In the genomic region with DNA sequence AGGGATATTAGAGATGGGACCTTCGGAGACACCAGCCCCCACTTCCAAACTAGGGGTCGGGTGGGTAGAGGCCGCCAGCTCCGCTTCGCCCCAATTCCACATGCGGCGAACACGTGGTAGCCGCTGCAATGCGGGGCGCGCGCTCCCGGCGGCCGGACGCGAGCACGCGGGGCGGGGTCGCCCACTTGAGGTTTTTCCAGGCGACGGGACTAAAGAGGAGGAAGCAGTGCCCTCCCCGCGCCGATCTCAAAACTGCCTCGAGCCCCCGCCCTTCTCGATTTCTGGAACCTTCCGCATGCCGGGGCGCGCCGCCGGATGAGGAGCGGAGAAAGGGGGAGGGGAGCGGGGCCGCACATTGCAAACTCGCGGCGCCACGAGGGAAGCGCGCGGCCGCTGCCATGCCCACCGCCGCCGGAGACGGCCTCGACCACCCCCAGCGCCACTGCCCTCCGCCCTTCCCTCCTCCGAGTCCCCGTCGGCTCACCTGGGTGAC, we compare ENCODE assay signal across 8 mouse cellular contexts. TPM values are rescaled to one million over a fixed set of nuclear protein-coding genes. Genes with fewer than 3 reads are reported as not detected.
A peak's percentile ranks its signal among the peaks of the same experiment; 100 is the strongest.
DNase-seq lines count a peak whose midpoint lies in the region; ATAC-seq lines count a peak whose summit lies in the region.

No protein-coding gene starts in this region.

- WGBS in intestine, embryonic 15.5 days: under 1% methylated on average over 57 of the region's 57 CpGs
- WGBS in midbrain, embryonic 10.5 days: under 1% methylated on average over 57 of the region's 57 CpGs

- H3K9ac ChIP-seq in intestine, embryonic 15.5 days: peak overlapping the region; percentile 87

- H3K4me1 ChIP-seq in intestine, embryonic 15.5 days (replicated peaks): peaks cover 5% of the 10 kb centered on the region; the same call in 1 of the 2 replicates
- peaks cover 34% of the 10 kb centered on the region for H3K4me1 ChIP-seq in midbrain, embryonic 10.5 days

- H3K4me3 ChIP-seq in intestine, embryonic 15.5 days (replicated peaks): peak overlapping the region; percentile 67
- H3K4me3 ChIP-seq in midbrain, embryonic 10.5 days: peak overlapping the region; percentile 89

- peak overlapping the region; percentile 96 for H3K27ac ChIP-seq in intestine, embryonic 15.5 days
- H3K27ac ChIP-seq in midbrain, embryonic 10.5 days (replicated peaks): peak overlapping the region; percentile 99

- ATAC-seq in intestine, embryonic 15.5 days: peak; percentile 75

- peak overlapping the region; percentile 80 for H3K4me2 ChIP-seq in intestine, embryonic 15.5 days (replicated peaks)

- DNase-seq in adipocyte (ENCODE audit: low spot score): peak; percentile 86
- DNase-seq in embryo, embryonic 10 days (ENCODE audit: low spot score): peak; percentile 83
- DNase-seq in gastrocnemius, postnatal 10 days: peak; percentile 91
- DNase-seq in left cerebral cortex, postnatal 25 days (ENCODE audit: low spot score in 2 of 2): peak; percentile 90 to 96
- DNase-seq in midbrain, embryonic 10.5 days (ENCODE audit: low spot score): peak; percentile 80
- peak; percentile 92 to 94 for DNase-seq in right cerebral cortex, postnatal 36 days (ENCODE audit: low spot score in 2 of 2)
- DNase-seq in yolk sac, embryonic 10.5 days (ENCODE audit: low spot score): peak; percentile 85

- H3K9me3 ChIP-seq in intestine, embryonic 15.5 days: no peaks in the 10 kb centered on the region
- H3K9me3 ChIP-seq in midbrain, embryonic 10.5 days (replicated peaks): no peaks in the 10 kb centered on the region

- no peaks in the 10 kb centered on the region for H3K27me3 ChIP-seq in intestine, embryonic 15.5 days (replicated peaks)
- H3K27me3 ChIP-seq in midbrain, embryonic 10.5 days (ENCODE audit: low read depth, poor library complexity, severe bottlenecking): no peaks in the 10 kb centered on the region

- intact Hi-C loops in left cerebral cortex, postnatal 25 days (cut with DNase I): loop anchor here (1.0 to 2.0 kb wide), 2 partner anchors 73 to 96 kb away; no protein-coding TSS in a partner anchor

- H3K36me3 ChIP-seq in intestine, embryonic 15.5 days: peaks cover 15% of the 10 kb centered on the region
- peaks cover 44% of the 10 kb centered on the region for H3K36me3 ChIP-seq in midbrain, embryonic 10.5 days

RNA-seq across cellular contexts. Expression of gene Mat2a, which starts 0.5 kb away (rescaled TPM):
- 100 to 1,000 TPM; 200 to 249 TPM for total RNA-seq in gastrocnemius, postnatal 10 days (2021)
- 290 and 308 TPM in 2 replicates for polyA plus RNA-seq in intestine, embryonic 15.5 days (2015; fragmentation: Nextera tagmentation; extraction: Ambion mirVana)
- total RNA-seq in left cerebral cortex, postnatal 25 days (2021): 100 to 1,000 TPM; 168 to 176 TPM
- 431 and 439 TPM in 2 replicates for polyA plus RNA-seq in midbrain, embryonic 10.5 days (2016; fragmentation: Nextera tagmentation; extraction: Ambion mirVana)

RNA-seq across cellular contexts. Expression of gene Ggcx, which starts 24.8 kb away (rescaled TPM):
- total RNA-seq in gastrocnemius, postnatal 10 days (2021): 10 to 100 TPM; 15.1 to 21.9 TPM
- polyA plus RNA-seq in intestine, embryonic 15.5 days (2015; fragmentation: Nextera tagmentation; extraction: Ambion mirVana): 23.8 and 23.9 TPM in 2 replicates
- 10 to 100 TPM; 19.2 to 19.3 TPM for total RNA-seq in left cerebral cortex, postnatal 25 days (2021)
- 15.3 and 21.5 TPM in 2 replicates for polyA plus RNA-seq in midbrain, embryonic 10.5 days (2016; fragmentation: Nextera tagmentation; extraction: Ambion mirVana)

RNA-seq across cellular contexts. Expression of gene Vamp8, which starts 48.4 kb away (rescaled TPM):
- total RNA-seq in gastrocnemius, postnatal 10 days (2021): 10 to 100 TPM; 60.9 to 64.7 TPM
- 193 and 229 TPM in 2 replicates for polyA plus RNA-seq in intestine, embryonic 15.5 days (2015; fragmentation: Nextera tagmentation; extraction: Ambion mirVana)
- 10 to 100 TPM; 10.5 to 12.7 TPM for total RNA-seq in left cerebral cortex, postnatal 25 days (2021)
- 35.7 and 35.8 TPM in 2 replicates for polyA plus RNA-seq in midbrain, embryonic 10.5 days (2016; fragmentation: Nextera tagmentation; extraction: Ambion mirVana)

RNA-seq across cellular contexts. Expression of gene Vamp5, which starts 58.6 kb away (rescaled TPM):
- total RNA-seq in gastrocnemius, postnatal 10 days (2021): 10 to 100 TPM; 49.1 to 50.0 TPM
- 19.2 and 19.4 TPM in 2 replicates for polyA plus RNA-seq in intestine, embryonic 15.5 days (2015; fragmentation: Nextera tagmentation; extraction: Ambion mirVana)
- 1 to 10 TPM; 4.0 to 4.6 TPM for total RNA-seq in left cerebral cortex, postnatal 25 days (2021)
- polyA plus RNA-seq in midbrain, embryonic 10.5 days (2016; fragmentation: Nextera tagmentation; extraction: Ambion mirVana): 12.0 and 12.9 TPM in 2 replicates

Comparison
In these comparisons a context has a peak if more than half of its experiments do, and no peak if none do; other contexts are left out.
1. Peak in every context shown above with its lines: DNase-seq, ATAC-seq, H3K4me3 ChIP-seq and H3K27ac ChIP-seq.
2. RNA of gene Vamp8, which starts 48.4 kb away (total RNA-seq): 60.9 to 64.7 TPM in gastrocnemius, postnatal 10 days; 10.5 to 12.7 TPM in left cerebral cortex, postnatal 25 days; every median in the first group is over 4 times any median in the second.